Mouse (Mus musculus) embryonic fibroblast, embryonic 13.5 days (primary cell): ENCODE data around the gene Cdc5l. TPM values are rescaled to one million over a fixed set of nuclear protein-coding genes. Genes with fewer than 3 reads are reported as not detected.

ENCODE experiments used
- H3K27ac ChIP-seq: 2 replicates; pipeline ENCODE4 v1.5.1; 2012; ENCODE audit warnings: low read length, control low read depth, inconsistent platforms; ENCODE audit not compliant: insufficient read depth
- H3K4me1 ChIP-seq: 2 replicates; pipeline ENCODE4 v1.6.1; 2011; ENCODE audit warnings: low read length; ENCODE audit not compliant: control insufficient read depth, insufficient read depth
- H3K4me3 ChIP-seq: 2 replicates; pipeline ENCODE4 v1.5.1; 2011; ENCODE audit warnings: mild to moderate bottlenecking, control low read depth, low read length; ENCODE audit not compliant: insufficient read depth
- CTCF ChIP-seq: IDR thresholded peaks from 2 replicates; pipeline ENCODE4 v1.5.1; 2011; ENCODE audit warnings: mild to moderate bottlenecking, control low read depth, low read length, moderate library complexity, borderline replicate concordance; ENCODE audit not compliant: insufficient read depth
- POLR2A ChIP-seq: IDR thresholded peaks from 2 replicates; pipeline ENCODE4 v1.6.1; 2011; ENCODE audit warnings: low read depth, mild to moderate bottlenecking, control low read depth, low read length, moderate library complexity
- polyA plus RNA-seq: library from polyadenylated mRNA; stranded (reverse); fragments of >200 nt; gene quantifications from 2 replicates; pipeline ENCODE4 v1.2.4, GENCODE M21; 2011; ENCODE audit warnings: low read depth; ENCODE audit not compliant: missing spikeins, insufficient read length

Cdc5l gene
- 38.6 and 52.1 TPM in 2 replicates for polyA plus RNA-seq

DNA sequence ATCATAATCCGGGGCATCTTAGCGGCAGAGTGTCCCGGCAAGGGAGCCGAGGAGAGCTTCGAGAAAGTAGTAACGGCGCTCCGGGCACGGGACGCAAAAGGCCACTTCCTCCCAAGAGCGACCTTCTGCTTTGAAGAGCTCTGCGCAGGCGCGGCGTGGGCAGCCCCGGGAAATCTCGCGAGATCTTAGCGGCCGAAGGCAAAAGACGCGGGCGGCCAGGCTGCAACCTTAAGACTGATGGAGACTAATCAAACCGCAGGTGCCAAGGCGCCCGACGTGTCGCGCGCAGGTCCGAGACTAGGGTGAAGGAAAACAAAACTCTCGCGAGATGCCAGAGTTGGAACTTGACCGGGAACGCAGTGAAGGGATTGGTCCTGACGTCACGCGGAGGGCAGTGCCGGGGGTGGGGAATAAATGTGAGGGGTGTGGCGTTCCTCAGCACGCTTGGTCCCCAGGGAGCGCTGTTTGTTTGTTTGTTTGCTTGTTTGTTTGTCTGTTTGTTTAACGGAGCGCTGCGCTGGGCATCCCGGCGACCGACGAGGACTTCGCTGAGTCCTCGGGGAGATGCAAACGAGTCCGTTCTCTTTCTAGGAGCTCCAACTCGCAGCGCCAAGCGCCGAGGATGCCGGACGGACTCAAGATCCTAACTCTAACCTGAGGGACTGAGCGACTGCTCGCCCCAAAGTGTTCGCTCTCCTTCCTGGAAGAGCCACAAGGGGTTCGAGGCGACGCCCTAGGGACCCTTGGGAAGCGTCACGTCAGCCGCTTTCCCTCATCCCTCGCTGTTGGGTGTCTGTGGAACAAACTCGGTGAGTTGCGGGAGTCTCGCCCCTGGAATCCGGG is at the start of gene Cdc5l:
TSS of gene Cdc5l (minus strand) at position 319 of the 843 bp plus-strand sequence.
- Histone ChIP-seq H3K4me1 (peaks cover 5% of the 10 kb centered on the region; the same call in 1 of the 2 replicates), H3K4me3 (peak within 1 kb of the TSS; percentile 88), H3K27ac (peak within 1 kb of the TSS; percentile 91)
- TF ChIP-seq POLR2A (peak; percentile 94), CTCF (no peak)

DNA sequence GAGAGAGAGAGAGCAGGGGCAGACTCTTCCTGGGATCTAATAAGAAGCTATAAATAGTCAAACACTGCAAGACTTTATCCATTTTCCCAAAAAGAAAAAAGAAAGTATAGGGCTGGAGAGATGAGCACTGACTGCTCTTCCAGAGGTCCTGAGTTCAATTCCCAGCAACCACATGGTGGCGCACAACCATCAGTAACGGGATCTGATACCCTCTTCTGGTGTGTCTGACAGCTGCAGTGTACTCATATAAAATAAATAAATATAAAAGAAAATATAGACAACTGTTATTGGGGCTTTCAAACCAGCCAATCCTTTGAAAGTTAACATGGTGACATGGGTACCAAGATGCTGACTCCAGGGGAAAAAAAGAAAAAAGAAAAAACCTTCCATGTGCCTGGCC is 46.9 kb upstream of the Cdc5l start:
- no peak overlapping the region for H3K4me3 ChIP-seq
- H3K27ac ChIP-seq, result no peak overlapping the region
- TF ChIP-seq CTCF (no peak), POLR2A (no peak)
- H3K4me1 ChIP-seq, result no peaks in the 10 kb centered on the region

DNA sequence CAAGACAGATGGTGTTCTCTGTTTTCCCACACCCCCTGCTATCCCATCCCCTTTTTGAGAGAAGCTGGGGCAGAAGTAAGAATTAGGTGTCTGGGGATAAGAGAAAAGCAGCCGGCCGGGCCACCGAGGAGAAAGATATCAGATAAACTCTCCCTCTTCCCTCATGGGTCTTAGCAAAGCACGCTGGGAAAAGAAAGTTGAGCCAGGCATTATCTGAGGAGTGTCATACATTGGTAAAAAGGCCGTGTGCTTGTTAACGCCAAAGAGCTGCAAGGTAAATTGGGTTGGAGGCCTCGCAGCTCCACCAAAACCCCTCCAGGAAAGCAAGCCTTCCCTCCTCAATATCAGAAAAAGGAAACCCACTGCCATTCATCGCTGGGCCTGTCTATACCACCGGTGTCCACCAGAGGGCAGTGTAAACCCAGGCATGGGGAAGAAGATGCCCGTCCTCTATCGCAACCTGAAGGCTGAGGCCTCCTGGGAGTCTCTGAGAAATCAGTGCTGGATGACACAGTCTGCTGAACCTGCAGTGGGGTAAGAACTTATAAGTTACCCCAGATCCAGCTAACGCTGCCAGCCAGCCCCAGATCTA is 44.8 kb upstream of the Cdc5l start:
- Histone ChIP-seq H3K4me3 (no peak overlapping the region), H3K4me1 (no peaks in the 10 kb centered on the region), H3K27ac (no peak overlapping the region)
- peak; percentile 92; the same call in 1 of the 2 replicates for TF ChIP-seq CTCF
- TF ChIP-seq POLR2A, result no peak

DNA sequence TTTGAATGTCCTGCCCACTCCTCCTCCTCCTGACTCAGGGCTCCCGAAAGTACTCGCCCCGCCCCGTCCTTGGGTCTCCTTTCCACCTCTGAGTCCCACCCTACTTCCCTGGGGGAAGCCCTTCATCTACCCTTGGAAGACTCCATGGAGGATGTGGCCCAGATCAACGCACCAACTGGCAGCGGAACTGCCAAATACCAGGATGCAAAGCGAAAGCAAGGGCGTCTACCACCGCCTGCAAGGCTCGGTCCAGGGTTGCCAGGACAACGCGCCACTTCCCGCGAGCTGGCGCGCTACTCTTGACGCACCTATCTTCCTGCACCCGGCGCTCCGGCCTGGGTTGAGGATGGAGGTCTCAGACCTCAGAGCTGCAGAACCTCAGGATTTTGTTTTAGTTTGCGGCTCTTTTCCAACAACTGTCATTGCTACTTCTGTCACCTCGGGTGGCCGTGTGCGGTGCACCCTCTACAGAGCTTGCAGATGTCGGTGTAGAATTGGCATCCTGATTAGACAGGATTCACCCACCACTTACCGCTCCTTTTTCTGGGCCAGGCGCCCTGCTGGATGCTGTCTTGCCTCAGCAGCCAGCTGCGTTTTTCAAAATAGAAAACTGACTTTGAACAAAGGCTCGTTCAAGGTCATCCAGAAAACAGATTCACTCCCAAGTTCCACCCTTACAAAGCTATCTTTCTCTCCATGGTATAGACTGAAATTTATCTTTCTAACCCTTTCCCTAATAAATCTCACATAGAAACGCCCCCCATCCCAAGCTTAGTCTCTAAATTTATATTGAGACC is 41.3 kb upstream of the Cdc5l start, which contains the start of gene Spats1:
TSS of gene Spats1 (minus strand) at position 747 of the 797 bp plus-strand sequence.
- H3K4me1 ChIP-seq, result no peaks in the 10 kb centered on the region
- H3K27ac ChIP-seq, result no peak within 1 kb of the TSS
- 0 out of 2 replicates have a peak, but pooled peaks have one; percentile 51 for TF ChIP-seq POLR2A
- TF ChIP-seq CTCF, result no peak
- peak within 1 kb of the TSS; percentile 61 for H3K4me3 ChIP-seq

DNA sequence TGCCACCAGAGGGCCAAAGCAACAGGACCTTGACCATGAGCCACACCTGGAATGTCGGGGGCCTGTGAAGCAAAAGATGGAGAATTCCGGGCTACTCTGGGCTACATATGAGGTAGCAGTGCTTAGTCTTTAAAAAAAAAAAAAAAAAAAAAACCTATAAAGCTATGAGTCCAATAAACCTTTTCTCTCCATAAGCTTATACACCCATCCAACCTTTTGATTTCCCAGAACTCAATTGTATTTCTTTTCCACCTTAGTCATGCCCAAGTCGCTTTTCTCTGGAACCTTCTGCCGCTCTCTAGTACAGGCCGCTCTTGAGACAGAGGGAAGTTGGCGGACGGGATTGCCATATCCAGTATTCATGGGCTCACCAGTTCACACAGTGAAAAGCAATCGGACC is 40.6 kb upstream of the Cdc5l start:
- no peak for TF ChIP-seq CTCF
- no peak for TF ChIP-seq POLR2A
- Histone ChIP-seq H3K27ac (no peak overlapping the region), H3K4me3 (peak overlapping the region; percentile 61), H3K4me1 (no peaks in the 10 kb centered on the region)

DNA sequence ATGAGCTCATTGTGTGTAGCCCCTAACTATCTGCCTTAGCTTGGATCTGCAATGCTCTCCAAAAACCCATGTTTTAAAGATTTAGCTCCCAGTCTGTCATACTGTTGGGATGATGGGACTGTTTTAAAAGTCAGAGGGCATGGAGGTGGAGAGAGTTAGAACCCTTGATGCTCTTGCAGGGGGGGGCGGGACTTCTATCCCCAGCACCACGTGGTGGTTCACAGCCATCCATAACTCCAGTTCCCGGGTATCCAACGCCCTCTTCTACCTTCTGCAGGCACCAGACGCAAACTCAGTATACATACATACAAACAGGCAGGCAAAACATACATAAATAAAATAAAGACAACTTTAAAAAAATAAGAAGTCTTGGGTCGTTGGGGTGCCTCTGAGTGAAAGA is 40.1 kb upstream of the Cdc5l start:
- no peak for TF ChIP-seq CTCF
- no peak for TF ChIP-seq POLR2A
- Histone ChIP-seq H3K4me3 (no peak overlapping the region), H3K27ac (no peak overlapping the region), H3K4me1 (no peaks in the 10 kb centered on the region)

DNA sequence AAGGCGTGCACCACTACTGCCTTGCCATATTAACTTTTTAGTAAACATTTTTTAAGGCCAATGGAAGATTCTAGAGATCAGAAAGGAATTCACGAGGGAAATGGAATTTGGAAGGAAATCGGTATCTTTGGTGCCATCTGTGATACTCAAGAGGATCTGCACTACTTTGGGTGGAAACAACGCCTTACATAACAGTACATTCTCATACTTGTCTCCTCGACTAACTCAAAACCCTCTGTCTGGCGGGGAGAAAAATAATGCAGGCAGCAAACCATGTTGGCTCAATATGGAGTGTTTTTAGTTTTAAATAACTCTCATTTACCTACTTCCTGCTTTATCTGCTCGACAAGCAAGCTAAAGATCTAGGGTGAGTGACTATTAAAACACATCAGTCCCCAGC is 37.2 kb upstream of the Cdc5l start:
- TF ChIP-seq POLR2A, result no peak
- TF ChIP-seq CTCF, result no peak
- Histone ChIP-seq H3K4me1 (no peaks in the 10 kb centered on the region), H3K27ac (no peak overlapping the region), H3K4me3 (no peak overlapping the region)

DNA sequence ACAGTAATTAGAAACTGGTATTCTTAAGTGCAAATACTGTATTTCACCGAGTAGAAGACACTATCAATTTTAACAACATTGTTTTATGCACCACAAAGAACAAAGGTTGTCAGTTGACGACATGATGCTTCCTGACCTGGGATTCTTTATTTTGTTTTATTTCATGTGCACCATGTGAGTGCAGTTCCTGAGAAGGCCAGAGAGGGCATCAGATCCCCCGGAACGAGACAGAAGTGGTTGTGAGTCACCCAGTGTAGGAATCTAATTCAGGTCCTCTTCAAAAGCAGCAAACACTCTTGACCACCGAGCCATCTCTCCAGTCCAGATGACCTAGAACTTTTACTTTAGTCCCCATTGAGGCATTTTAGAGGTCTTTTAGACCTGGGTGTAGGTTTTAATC is 34.8 kb upstream of the Cdc5l start:
- H3K4me3 ChIP-seq, result no peak overlapping the region
- no peak overlapping the region for H3K27ac ChIP-seq
- H3K4me1 ChIP-seq, result no peaks in the 10 kb centered on the region
- TF ChIP-seq CTCF, result no peak
- no peak for TF ChIP-seq POLR2A

DNA sequence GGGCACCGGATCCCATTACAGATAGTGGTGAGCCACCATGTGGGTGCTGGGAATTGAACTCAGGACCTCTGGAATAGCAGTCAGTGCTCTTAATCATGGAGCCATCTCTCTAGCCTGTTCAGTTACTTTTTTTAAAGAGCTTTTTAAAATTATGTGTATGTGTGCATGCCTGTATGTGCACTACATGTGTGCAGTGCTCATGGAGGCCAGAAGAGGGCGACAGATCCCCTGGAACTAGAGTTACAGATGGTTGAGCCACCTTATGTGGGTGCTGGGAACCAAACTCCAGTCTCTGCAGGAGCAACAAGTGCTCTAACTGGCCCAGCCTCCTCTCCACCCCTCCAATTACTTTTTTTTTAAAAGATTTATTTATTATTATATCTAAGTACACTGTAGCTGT is 33.2 kb upstream of the Cdc5l start:
- TF ChIP-seq CTCF, result 0 out of 2 replicates have a peak, but pooled peaks have one; percentile 5
- TF ChIP-seq POLR2A, result no peak
- Histone ChIP-seq H3K4me1 (no peaks in the 10 kb centered on the region), H3K4me3 (no peak overlapping the region), H3K27ac (no peak overlapping the region)

DNA sequence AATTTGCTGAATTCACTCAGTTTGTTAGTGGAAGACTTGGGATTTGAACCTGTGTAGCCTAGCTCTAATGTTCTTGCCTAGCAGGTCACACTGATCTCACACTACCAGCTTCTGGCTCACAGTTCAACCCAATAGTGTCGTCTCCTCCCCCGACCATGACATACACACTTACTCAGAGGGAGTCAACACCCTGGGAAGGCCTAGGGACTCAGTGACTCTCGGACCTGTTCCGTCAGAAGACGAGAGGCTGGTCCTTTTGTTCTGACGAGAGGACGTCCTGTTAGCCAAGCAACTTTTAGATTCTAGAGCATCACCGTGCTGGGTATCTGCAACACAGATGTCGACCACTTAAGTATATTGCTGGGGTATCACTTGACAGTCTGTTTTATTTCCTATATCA is 30.7 kb upstream of the Cdc5l start:
- TF ChIP-seq CTCF (no peak), POLR2A (no peak)
- Histone ChIP-seq H3K4me3 (no peak overlapping the region), H3K4me1 (no peaks in the 10 kb centered on the region), H3K27ac (no peak overlapping the region)

DNA sequence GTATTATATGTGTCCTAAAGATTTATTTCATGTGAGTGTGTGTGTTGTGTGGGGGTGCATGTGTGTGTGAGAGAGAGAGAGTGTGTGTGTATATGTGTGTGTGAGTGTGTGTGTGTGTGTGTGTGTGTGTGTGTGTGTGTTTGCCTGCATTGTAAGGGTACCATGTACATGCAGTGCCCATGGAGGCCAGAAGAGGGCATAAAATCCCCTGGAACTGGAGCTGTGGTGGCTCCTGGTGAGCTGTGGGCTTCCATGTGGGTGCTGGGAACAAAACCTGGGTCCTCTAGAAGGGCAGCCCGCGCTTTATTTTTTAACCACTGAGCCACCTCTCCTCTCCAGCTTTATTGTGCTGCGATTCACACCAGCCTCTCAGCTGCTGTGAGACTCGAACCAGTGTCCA is 29.0 kb upstream of the Cdc5l start:
- Histone ChIP-seq H3K27ac (no peak overlapping the region), H3K4me1 (no peaks in the 10 kb centered on the region), H3K4me3 (no peak overlapping the region)
- no peak for TF ChIP-seq POLR2A
- no peak for TF ChIP-seq CTCF
